Mouse (Mus musculus) liver, embryonic 14.5 days (tissue): ENCODE measurements around the gene Fam118b. TPM values are rescaled to one million over a fixed set of nuclear protein-coding genes. Genes with fewer than 3 reads are reported as not detected.

ENCODE experiments used
- ATAC-seq: fragments of 200-750 bp; cut with Nextera tagmentation; 2 replicates; pipeline ENCODE4 v1.8.0; 2017; ENCODE audit warnings: moderate number of reproducible peaks, mild to moderate bottlenecking, moderate library complexity; ENCODE audit not compliant: insufficient read depth
- DNase-seq, 3 experiments: peaks; one replicate each; pipeline ENCODE4 v3.0.0-alpha.2; 2012 to 2013; ENCODE audit warnings: low read depth in 3 of 3, low spot score in 3 of 3
- H3K27ac ChIP-seq: fragments of 300-500 bp; sonication (generic); 2 replicates; pipeline ENCODE4 v1.5.1; 2014; ENCODE audit warnings: moderate library complexity, mild to moderate bottlenecking, control low read depth, inconsistent platforms
- H3K27me3 ChIP-seq: fragments of 300-500 bp; sonication (generic); 2 replicates; pipeline ENCODE4 v1.6.1; 2014; ENCODE audit warnings: mild to moderate bottlenecking, low read length, moderate library complexity; ENCODE audit not compliant: control insufficient read depth, insufficient read depth
- H3K36me3 ChIP-seq: fragments of 300-500 bp; sonication (generic); replicated peaks from 2 replicates; pipeline ENCODE4 v1.6.1; 2014; ENCODE audit warnings: low read depth; ENCODE audit not compliant: control insufficient read depth, insufficient read depth
- H3K4me1 ChIP-seq, 2 experiments: fragments of 200-500 bp in 1 of 2; fragments of 300-500 bp in 1 of 2; sonication (generic) in 1 of 2; replicated peaks; 2 replicates each; pipeline ENCODE4 v1.6.1; 2012 to 2014; ENCODE audit warnings: antibody characterized with exemption in 1 of 2, inconsistent platforms in 1 of 2, low read length in 1 of 2; ENCODE audit not compliant: control insufficient read depth in 2 of 2, insufficient read depth in 2 of 2
- H3K4me2 ChIP-seq: fragments of 300-500 bp; sonication (generic); 2 replicates; pipeline ENCODE4 v1.6.1; 2014; ENCODE audit warnings: low read depth, mild to moderate bottlenecking, control low read depth, moderate library complexity
- H3K4me3 ChIP-seq, 2 experiments: fragments of 200-500 bp in 1 of 2; fragments of 300-500 bp in 1 of 2; sonication (generic) in 1 of 2; 2 replicates each; pipeline ENCODE4 v1.5.1; 2012 to 2014; ENCODE audit warnings: low read depth in 2 of 2, low read length in 2 of 2, mild to moderate bottlenecking in 2 of 2, control low read depth in 1 of 2, inconsistent platforms in 1 of 2, moderate library complexity in 1 of 2; ENCODE audit not compliant: insufficient read depth in 1 of 2
- H3K9ac ChIP-seq: fragments of 300-500 bp; sonication (generic); replicated peaks from 2 replicates; pipeline ENCODE4 v1.6.1; 2014; ENCODE audit warnings: mild to moderate bottlenecking, control low read depth, moderate library complexity
- H3K9me3 ChIP-seq: fragments of 300-500 bp; sonication (generic); 2 replicates; pipeline ENCODE4 v1.6.1; 2016; ENCODE audit warnings: low read length, mixed read lengths; ENCODE audit not compliant: control insufficient read depth
- CTCF ChIP-seq: IDR thresholded peaks from 2 replicates; pipeline ENCODE4 v1.5.1; 2016; ENCODE audit warnings: antibody characterized with exemption, low read depth, control low read depth
- EP300 ChIP-seq: IDR thresholded peaks from 2 replicates; pipeline ENCODE4 v1.6.1; 2016; ENCODE audit warnings: antibody characterized with exemption, low read depth
- WGBS: fragments of 180-500 bp; shearing (Covaris S2); extraction: QIAGEN DNeasy Blood & Tissue Kit; methylation state at CpG from one replicate; pipeline ENCODE4 v1.1.7; 2014; ENCODE audit not compliant: insufficient replicate concordance; 5-methylcytosine and 5-hydroxymethylcytosine counted together
- polyA plus RNA-seq, 2 experiments: library from polyadenylated mRNA; depleted of rRNA in 1 of 2; stranded (reverse) in 1 of 2; unstranded in 1 of 2; fragments of >200 nt; fragmentation: Nextera tagmentation in 1 of 2; extraction: Ambion mirVana in 1 of 2; gene quantifications; 2 replicates each; pipeline versions ENCODE4 v1.2.1 to v1.2.3; 2012 to 2014

Gene Fam118b
- polyA plus RNA-seq, 2 experiments: 7.4 to 13.8 TPM

- Histone ChIP-seq H3K27ac (no peak overlapping the region; the same call in 1 of the 2 replicates), H3K4me3 (peak overlapping the region; percentile 63 to 85), H3K9me3 (no peaks in the 10 kb centered on the region), H3K4me1 (peaks cover 8 to 21% of the 10 kb centered on the region in 2 experiments; a peak in 3 of 4 replicates), H3K27me3 (no peaks in the 10 kb centered on the region), H3K4me2 (peak overlapping the region; percentile 85), H3K36me3 (no peaks in the 10 kb centered on the region), H3K9ac (peak overlapping the region; percentile 74)
- ATAC-seq (peak; percentile 44), DNase-seq (no peak)
- 18% methylated on average over 18 of the region's 18 CpGs for WGBS
- TF ChIP-seq CTCF: no peak
- TF ChIP-seq EP300: no peak
Observed at GRCm38 (mm10) chr9:35198945-35199771, 68.4 kb downstream of the Fam118b start.

DNA sequence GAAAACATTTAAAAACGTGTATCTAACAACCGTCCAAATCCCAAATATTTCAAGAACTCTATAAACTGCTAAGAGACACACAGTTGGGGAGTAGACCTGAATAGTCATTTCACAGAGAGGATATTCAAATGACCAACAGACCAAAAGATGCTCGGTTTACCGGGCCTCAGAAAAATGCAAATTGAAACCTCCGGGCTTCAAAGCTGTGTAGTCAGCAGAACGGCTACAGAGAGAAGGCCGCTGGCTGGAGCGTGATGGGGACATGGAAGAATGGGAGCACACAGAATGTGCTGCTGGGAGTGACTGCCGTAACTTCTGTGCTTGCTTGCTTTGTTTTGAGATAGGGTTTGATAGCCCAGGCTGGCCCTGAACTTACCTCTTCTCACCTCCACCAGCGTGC lies 69.3 kb downstream of the Fam118b start:
- Histone ChIP-seq H3K9ac (no peak overlapping the region), H3K9me3 (no peaks in the 10 kb centered on the region), H3K27me3 (no peaks in the 10 kb centered on the region), H3K4me3 (no peak overlapping the region), H3K27ac (no peak overlapping the region), H3K36me3 (no peaks in the 10 kb centered on the region), H3K4me2 (peak overlapping the region; percentile 85; the same call in 1 of the 2 replicates), H3K4me1 (peaks cover 7 to 18% of the 10 kb centered on the region in 2 experiments; a peak in 3 of 4 replicates)
- ATAC-seq (no peak), DNase-seq (no peak)
- TF ChIP-seq CTCF: no peak
- no peak for TF ChIP-seq EP300
- WGBS: 75% methylated on average over 10 of the region's 10 CpGs

- 74% methylated on average over 3 of the region's 3 CpGs for WGBS
- no peak overlapping the region for H3K4me2 ChIP-seq
- TF ChIP-seq CTCF: no peak
- TF ChIP-seq EP300: no peak
Observed at GRCm38 (mm10) chr9:35197625-35198024, 70.0 kb downstream of the Fam118b start.

DNA sequence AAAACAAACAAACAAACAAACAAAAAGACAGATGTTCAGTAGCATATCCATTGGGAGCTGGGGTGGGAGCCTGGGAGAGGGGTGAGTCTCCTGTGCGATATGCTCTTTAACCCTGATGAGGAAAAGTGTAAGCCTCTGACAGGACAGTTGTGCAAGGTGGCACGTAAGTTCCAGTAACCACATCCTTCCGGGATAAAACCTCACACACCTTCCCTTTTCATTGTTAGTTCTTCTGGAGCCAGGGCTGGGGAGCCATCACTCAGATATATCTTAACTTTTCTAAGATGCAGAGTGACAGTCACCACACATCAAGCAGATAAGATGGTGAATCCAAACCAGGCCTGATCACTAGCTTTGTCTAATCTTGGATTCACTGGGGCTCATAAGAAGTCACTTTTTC lies 73.6 kb downstream of the Fam118b start:
- Histone ChIP-seq H3K27ac (no peak overlapping the region), H3K36me3 (no peaks in the 10 kb centered on the region; the same call in 1 of the 2 replicates), H3K9ac (no peak overlapping the region), H3K4me3 (no peak overlapping the region), H3K4me2 (no peak overlapping the region), H3K27me3 (no peaks in the 10 kb centered on the region), H3K4me1 (peaks cover 0 to 2% of the 10 kb centered on the region in 2 experiments; a peak in 1 of 4 replicates), H3K9me3 (no peaks in the 10 kb centered on the region)
- ATAC-seq (no peak), DNase-seq (no peak)
- TF ChIP-seq CTCF: no peak
- no peak for TF ChIP-seq EP300
- 54% methylated on average over 3 of the region's 3 CpGs for WGBS

More at GRCm38 (mm10) chr9:35197625-35198024, 70.0 kb downstream of the Fam118b start:
- DNase-seq: no peak
- Histone ChIP-seq H3K27me3 (no peaks in the 10 kb centered on the region), H3K4me3 (no peak overlapping the region), H3K9me3 (no peaks in the 10 kb centered on the region), H3K4me1 (peaks cover 6 to 14% of the 10 kb centered on the region in 2 experiments; a peak in 3 of 4 replicates), H3K9ac (no peak overlapping the region), H3K27ac (no peak overlapping the region), H3K36me3 (no peaks in the 10 kb centered on the region)
- no peak for ATAC-seq

DNA sequence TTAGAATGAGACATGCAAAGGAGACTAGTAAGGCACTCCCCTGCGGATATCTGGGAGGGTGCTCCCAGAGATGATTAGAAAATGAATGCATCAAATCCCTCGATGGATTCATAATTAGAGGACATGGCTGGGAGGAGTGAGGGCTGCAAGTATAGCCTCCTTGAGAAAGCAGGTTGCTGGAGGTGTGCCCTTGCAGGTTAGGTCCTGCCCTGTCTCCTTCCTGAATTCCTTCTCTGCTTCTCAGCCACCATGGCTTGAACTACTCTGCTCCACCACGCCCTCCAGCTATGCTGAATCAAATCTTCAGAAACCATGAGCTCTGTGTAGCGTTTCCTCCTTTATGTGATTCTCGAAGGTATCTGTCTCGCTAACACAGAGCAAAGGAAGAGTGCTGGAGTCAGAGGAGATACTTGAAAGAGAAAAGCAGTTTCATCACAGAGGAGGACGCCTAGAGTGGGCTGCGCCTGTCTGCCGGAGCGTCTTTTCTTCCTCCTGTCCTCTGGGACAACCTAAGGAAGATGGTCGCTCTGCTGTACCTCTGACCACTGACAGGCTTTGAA lies 74.5 kb downstream of the Fam118b start:
- DNase-seq (no peak), ATAC-seq (no peak)
- H3K27ac ChIP-seq: no peak overlapping the region
- no peaks in the 10 kb centered on the region for H3K9me3 ChIP-seq
- H3K36me3 ChIP-seq: no peaks in the 10 kb centered on the region; the same call in 1 of the 2 replicates
- no peak overlapping the region for H3K9ac ChIP-seq
- no peak overlapping the region for H3K4me3 ChIP-seq
- H3K4me2 ChIP-seq: no peak overlapping the region
- no peaks in the 10 kb centered on the region for H3K4me1 ChIP-seq
- 73% methylated on average over 11 of the region's 11 CpGs for whole genome bisulfite sequencing
- H3K27me3 ChIP-seq: no peaks in the 10 kb centered on the region
- TF ChIP-seq EP300: no peak
- TF ChIP-seq CTCF: no peak
